Mouse (Mus musculus): Measurements from ENCODE around the gene Pcgf6. TPM values are rescaled to one million over a fixed set of nuclear protein-coding genes. Genes with fewer than 3 reads are reported as not detected.

Pcgf6 gene
- polyA plus RNA-seq, 1 experiment from 2014 or later = 31.1 TPM

DNA sequence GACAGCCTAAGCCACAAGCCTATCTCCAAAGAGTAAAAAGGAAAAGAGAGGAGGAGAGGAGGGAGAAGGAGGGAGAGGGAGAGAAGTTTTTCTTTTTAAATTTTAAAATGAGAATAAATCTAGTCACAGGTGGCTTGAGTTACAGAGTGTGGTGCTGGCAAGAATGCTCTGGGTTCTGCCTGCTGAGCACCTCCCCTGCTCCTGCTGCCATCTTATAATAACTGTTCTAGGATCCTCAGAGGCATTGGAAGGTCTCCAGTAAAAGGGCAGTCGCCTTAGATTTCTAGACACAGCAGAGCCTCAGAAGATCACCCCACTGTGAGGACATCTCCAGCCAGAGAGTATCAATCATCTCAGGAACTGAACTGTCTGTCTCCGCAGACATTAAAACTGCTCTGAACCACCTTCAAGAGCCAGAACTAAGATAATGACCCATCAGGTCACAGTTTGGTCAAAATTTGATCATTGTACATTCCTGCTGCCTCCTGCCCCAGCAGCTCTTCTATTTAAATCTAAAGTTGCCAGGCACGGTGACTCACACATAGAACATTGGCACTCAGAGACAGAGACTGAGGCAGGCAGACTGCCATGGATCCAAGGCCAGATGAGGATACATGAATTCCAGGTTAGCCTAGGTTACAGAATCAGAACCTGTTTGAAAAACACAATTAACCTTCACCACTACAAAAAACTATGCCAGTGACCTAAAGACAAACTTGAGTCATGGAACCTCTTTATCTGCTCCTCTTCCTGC, 9.8 kb downstream of the Pcgf6 start:
- H3K36me3 ChIP-seq (ENCODE audit: control insufficient read depth, insufficient read depth, low read length) = peaks cover 69% of the 10 kb centered on the region

DNA sequence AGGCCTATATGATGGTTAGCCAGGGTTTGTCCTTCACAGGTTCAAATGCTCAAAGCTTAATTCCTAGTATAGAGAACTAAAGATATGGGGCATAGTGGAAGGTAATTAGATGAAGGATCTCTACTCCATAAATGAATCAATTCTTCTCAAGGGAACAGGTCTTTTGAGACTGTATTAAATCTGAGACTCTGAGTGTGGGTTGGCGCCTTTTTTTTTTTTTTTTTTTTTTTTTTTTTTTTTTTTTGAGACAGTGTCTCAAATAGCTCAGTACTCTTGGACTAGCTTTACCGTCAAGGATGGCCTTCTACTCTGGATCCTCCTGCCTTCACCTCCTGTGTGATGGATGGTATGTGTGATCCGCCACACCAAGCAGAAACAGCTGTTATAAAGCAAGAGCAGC, 14.1 kb downstream of the Pcgf6 start:
- no peak overlapping the region for H3K9ac ChIP-seq (ENCODE audit: low read length)
- H3K27ac ChIP-seq (ENCODE audit: low read depth) = no peak overlapping the region
- H3K36me3 ChIP-seq (ENCODE audit: control insufficient read depth, insufficient read depth, low read length) = peaks cover 77% of the 10 kb centered on the region
- H3K4me2 ChIP-seq (ENCODE audit: low read length) = no peak overlapping the region
- DNase-seq (ENCODE audit: low spot score) = no peak
- no peaks in the 10 kb centered on the region for H3K4me1 ChIP-seq (replicated peaks; ENCODE audit: control insufficient read depth, insufficient read depth, low read length)
- H3K9me3 ChIP-seq (ENCODE audit: control insufficient read depth, low read length) = no peaks in the 10 kb centered on the region
- H3K27me3 ChIP-seq (replicated peaks; ENCODE audit: control insufficient read depth, insufficient read depth, low read length) = no peaks in the 10 kb centered on the region
- ATAC-seq (replicated peaks; ENCODE audit: low FRiP score, low TSS enrichment, low read depth) = no peak
- WGBS = 73% methylated on average over 3 of the region's 3 CpGs
- no peak overlapping the region for H3K4me3 ChIP-seq (ENCODE audit: low read depth, low read length)

More for the DNA sequence above, 9.8 kb downstream of the Pcgf6 start:
- Histone ChIP-seq H3K4me2 (ENCODE audit: low read length) (no peak overlapping the region), H3K27ac (ENCODE audit: low read depth) (no peak overlapping the region), H3K27me3 (replicated peaks; ENCODE audit: control insufficient read depth, insufficient read depth, low read length) (no peaks in the 10 kb centered on the region), H3K4me3 (ENCODE audit: low read depth, low read length) (no peak overlapping the region), H3K9me3 (ENCODE audit: control insufficient read depth, low read length) (no peaks in the 10 kb centered on the region), H3K9ac (ENCODE audit: low read length) (no peak overlapping the region), H3K4me1 (replicated peaks; ENCODE audit: control insufficient read depth, insufficient read depth, low read length) (no peaks in the 10 kb centered on the region)
- DNase-seq (ENCODE audit: low spot score) (no peak), ATAC-seq (replicated peaks; ENCODE audit: low FRiP score, low TSS enrichment, low read depth) (no peak)
- 80% methylated on average over 3 of the region's 3 CpGs for WGBS

DNA sequence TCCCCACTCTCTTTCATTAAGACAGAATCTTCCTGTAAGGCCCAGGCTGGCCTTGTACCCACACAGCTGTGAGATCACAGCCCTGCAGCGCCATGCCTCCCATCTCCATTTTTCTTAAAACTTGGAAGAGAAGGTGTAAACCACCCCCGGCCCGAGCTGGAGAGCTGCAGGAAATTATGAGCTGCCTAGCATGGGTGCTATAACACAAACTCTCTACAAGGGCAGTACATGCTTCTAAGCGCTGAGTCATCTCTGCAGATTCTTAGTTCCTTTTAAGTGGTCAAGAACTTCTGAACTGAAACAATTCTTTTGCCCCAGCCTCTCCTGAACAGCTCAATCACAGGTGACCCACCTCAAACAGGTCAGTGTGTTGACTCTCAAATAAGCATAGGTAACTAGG, 15.8 kb downstream of the Pcgf6 start:
- Histone ChIP-seq H3K9ac (ENCODE audit: low read length) (no peak overlapping the region), H3K4me2 (ENCODE audit: low read length) (no peak overlapping the region), H3K4me3 (ENCODE audit: low read depth, low read length) (no peak overlapping the region), H3K4me1 (replicated peaks; ENCODE audit: control insufficient read depth, insufficient read depth, low read length) (no peaks in the 10 kb centered on the region), H3K9me3 (ENCODE audit: control insufficient read depth, low read length) (no peaks in the 10 kb centered on the region), H3K27ac (ENCODE audit: low read depth) (no peak overlapping the region), H3K36me3 (ENCODE audit: control insufficient read depth, insufficient read depth, low read length) (peaks cover 64% of the 10 kb centered on the region), H3K27me3 (replicated peaks; ENCODE audit: control insufficient read depth, insufficient read depth, low read length) (no peaks in the 10 kb centered on the region)
- ATAC-seq (replicated peaks; ENCODE audit: low FRiP score, low TSS enrichment, low read depth) = no peak
- DNase-seq (ENCODE audit: low spot score) = no peak
- whole genome bisulfite sequencing = 84% methylated on average over 4 of the region's 4 CpGs

DNA sequence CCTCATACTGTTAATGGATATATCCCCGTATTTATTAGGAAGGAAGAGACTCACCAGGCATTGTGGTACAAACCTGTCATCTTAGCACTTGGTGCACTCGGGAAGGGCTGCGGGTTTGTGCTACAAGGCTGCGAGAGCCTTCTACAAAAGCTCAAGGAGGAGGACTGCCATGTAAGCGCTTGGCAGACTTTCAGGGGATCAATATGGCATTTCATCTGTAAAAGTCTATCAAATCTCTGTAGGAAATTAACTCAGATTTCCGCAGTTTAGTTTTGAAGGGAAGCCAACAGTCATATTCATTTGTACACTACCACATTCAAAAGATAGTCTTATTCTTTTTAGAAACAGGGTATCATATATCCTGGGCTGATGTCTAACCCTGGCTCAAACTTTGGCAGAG, 18.9 kb downstream of the Pcgf6 start:
- ATAC-seq (replicated peaks; ENCODE audit: low FRiP score, low TSS enrichment, low read depth) = no peak
- 89% methylated on average over 6 of the region's 6 CpGs for WGBS
- no peak overlapping the region for H3K4me2 ChIP-seq (ENCODE audit: low read length)

DNA sequence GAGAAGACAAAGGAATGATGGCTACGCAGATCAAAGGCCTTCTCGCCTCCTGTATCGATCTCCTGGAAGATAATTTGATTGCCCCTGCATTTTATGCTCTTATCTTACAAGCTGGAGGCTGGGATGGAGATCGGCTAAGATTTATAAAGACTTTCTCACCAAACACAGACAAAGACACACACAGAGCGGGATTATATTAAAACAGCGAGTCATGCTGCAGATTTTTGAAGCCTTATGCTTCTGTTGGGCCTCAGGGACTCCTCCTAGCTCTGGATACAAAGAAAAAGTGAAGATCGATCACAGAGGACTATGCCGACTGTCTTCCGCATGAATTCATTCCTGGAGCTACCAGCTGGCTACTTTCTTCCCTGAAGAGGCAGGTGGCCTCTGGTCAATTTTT, 20.9 kb downstream of the Pcgf6 start:
- Histone ChIP-seq H3K36me3 (ENCODE audit: control insufficient read depth, insufficient read depth, low read length) (peaks cover 17% of the 10 kb centered on the region), H3K4me2 (ENCODE audit: low read length) (no peak overlapping the region), H3K27ac (ENCODE audit: low read depth) (no peak overlapping the region), H3K27me3 (replicated peaks; ENCODE audit: control insufficient read depth, insufficient read depth, low read length) (no peaks in the 10 kb centered on the region), H3K9ac (ENCODE audit: low read length) (no peak overlapping the region), H3K4me3 (ENCODE audit: low read depth, low read length) (no peak overlapping the region), H3K4me1 (replicated peaks; ENCODE audit: control insufficient read depth, insufficient read depth, low read length) (no peaks in the 10 kb centered on the region), H3K9me3 (ENCODE audit: control insufficient read depth, low read length) (no peaks in the 10 kb centered on the region)
- DNase-seq (ENCODE audit: low spot score) (no peak), ATAC-seq (replicated peaks; ENCODE audit: low FRiP score, low TSS enrichment, low read depth) (no peak)
- 78% methylated on average over 9 of the region's 9 CpGs for WGBS

More for the DNA sequence above, 18.9 kb downstream of the Pcgf6 start:
- Histone ChIP-seq H3K4me1 (replicated peaks; ENCODE audit: control insufficient read depth, insufficient read depth, low read length) (no peaks in the 10 kb centered on the region), H3K36me3 (ENCODE audit: control insufficient read depth, insufficient read depth, low read length) (peaks cover 35% of the 10 kb centered on the region), H3K27me3 (replicated peaks; ENCODE audit: control insufficient read depth, insufficient read depth, low read length) (no peaks in the 10 kb centered on the region), H3K9me3 (ENCODE audit: control insufficient read depth, low read length) (no peaks in the 10 kb centered on the region), H3K9ac (ENCODE audit: low read length) (no peak overlapping the region), H3K27ac (ENCODE audit: low read depth) (no peak overlapping the region), H3K4me3 (ENCODE audit: low read depth, low read length) (no peak overlapping the region)
- no peak for DNase-seq (ENCODE audit: low spot score)

DNA sequence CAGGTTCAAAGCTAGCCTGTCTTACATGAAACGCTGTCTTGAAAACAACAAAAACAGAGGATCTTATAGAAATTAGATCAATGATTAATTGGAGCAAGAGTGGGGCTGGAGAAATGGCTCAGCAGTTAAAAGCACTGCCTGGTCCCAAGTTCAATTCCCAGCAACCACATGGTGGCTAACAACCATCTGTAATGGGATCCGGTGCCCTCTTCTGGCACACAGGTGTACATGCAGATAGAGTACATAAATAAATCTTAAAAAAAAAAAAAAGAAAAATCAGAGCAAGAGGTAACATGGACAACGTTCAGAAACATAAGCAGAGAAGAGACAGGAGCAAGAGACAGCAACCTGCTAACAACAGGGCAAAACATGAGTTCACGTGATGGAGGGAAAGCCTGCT, 24.2 kb downstream of the Pcgf6 start:
- DNase-seq (ENCODE audit: low spot score) = no peak
- no peak overlapping the region for H3K4me3 ChIP-seq (ENCODE audit: low read depth, low read length)
- no peaks in the 10 kb centered on the region for H3K36me3 ChIP-seq (ENCODE audit: control insufficient read depth, insufficient read depth, low read length)
- no peak for ATAC-seq (replicated peaks; ENCODE audit: low FRiP score, low TSS enrichment, low read depth)
- H3K4me2 ChIP-seq (ENCODE audit: low read length) = no peak overlapping the region
- WGBS = 86% methylated on average over 4 of the region's 4 CpGs
- H3K9ac ChIP-seq (ENCODE audit: low read length) = no peak overlapping the region
- no peaks in the 10 kb centered on the region for H3K4me1 ChIP-seq (replicated peaks; ENCODE audit: control insufficient read depth, insufficient read depth, low read length)
- no peaks in the 10 kb centered on the region for H3K9me3 ChIP-seq (ENCODE audit: control insufficient read depth, low read length)
- H3K27me3 ChIP-seq (replicated peaks; ENCODE audit: control insufficient read depth, insufficient read depth, low read length) = no peaks in the 10 kb centered on the region
- no peak overlapping the region for H3K27ac ChIP-seq (ENCODE audit: low read depth)

DNA sequence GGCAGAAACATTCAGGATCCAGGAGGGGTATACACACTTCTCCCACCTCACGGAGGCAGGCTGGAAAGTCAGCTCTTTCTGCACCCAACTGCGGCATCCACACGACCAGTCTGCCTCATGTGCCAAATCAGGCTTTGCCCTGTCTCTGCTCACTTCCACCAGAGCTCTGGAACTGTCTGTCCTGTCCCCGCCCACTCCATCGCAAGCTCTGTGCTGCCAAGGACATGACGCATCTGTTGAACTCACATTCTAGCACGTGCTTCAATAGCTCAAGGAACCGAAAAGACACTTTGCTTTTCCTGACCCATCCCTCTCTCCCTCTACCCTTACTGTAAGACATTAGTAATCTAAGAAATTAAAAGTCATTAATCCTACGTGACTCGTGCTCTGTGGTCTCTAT, 25.8 kb downstream of the Pcgf6 start:
- Histone ChIP-seq H3K27ac (ENCODE audit: low read depth) (no peak overlapping the region), H3K4me3 (ENCODE audit: low read depth, low read length) (no peak overlapping the region), H3K4me1 (replicated peaks; ENCODE audit: control insufficient read depth, insufficient read depth, low read length) (no peaks in the 10 kb centered on the region), H3K4me2 (ENCODE audit: low read length) (no peak overlapping the region), H3K36me3 (ENCODE audit: control insufficient read depth, insufficient read depth, low read length) (no peaks in the 10 kb centered on the region), H3K9ac (ENCODE audit: low read length) (no peak overlapping the region), H3K27me3 (replicated peaks; ENCODE audit: control insufficient read depth, insufficient read depth, low read length) (no peaks in the 10 kb centered on the region), H3K9me3 (ENCODE audit: control insufficient read depth, low read length) (no peaks in the 10 kb centered on the region)
- 62% methylated on average over 10 of the region's 10 CpGs for WGBS
- DNase-seq (ENCODE audit: low spot score) (no peak), ATAC-seq (replicated peaks; ENCODE audit: low FRiP score, low TSS enrichment, low read depth) (no peak)

DNA sequence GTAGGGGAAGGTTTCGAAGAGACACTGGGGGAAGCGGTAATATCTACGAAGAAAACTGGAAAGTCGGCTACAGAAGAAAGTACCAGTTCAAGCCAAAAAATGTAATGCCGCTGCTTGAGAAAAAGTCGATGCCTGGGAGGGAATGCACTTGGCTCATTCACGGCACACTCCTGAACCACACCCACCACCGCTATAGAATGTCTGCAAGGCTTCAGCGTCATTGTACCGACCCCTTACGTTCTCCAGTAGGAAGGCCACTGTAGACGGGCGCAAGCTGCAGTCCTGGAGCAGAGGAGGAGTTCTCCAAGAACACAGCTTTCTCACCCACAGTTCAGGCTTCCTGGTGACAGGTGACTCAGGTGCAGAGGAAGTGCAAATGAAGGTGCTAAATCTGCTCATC, 27.2 kb downstream of the Pcgf6 start:
- Histone ChIP-seq H3K36me3 (ENCODE audit: control insufficient read depth, insufficient read depth, low read length) (no peaks in the 10 kb centered on the region), H3K4me2 (ENCODE audit: low read length) (no peak overlapping the region), H3K4me1 (replicated peaks; ENCODE audit: control insufficient read depth, insufficient read depth, low read length) (no peaks in the 10 kb centered on the region), H3K27me3 (replicated peaks; ENCODE audit: control insufficient read depth, insufficient read depth, low read length) (no peaks in the 10 kb centered on the region; the same call in 1 of the 2 replicates), H3K9ac (ENCODE audit: low read length) (no peak overlapping the region), H3K9me3 (ENCODE audit: control insufficient read depth, low read length) (no peaks in the 10 kb centered on the region), H3K4me3 (ENCODE audit: low read depth, low read length) (no peak overlapping the region), H3K27ac (ENCODE audit: low read depth) (no peak overlapping the region)
- no peak for DNase-seq (ENCODE audit: low spot score)
- ATAC-seq (replicated peaks; ENCODE audit: low FRiP score, low TSS enrichment, low read depth) = no peak
- 83% methylated on average over 13 of the region's 13 CpGs for WGBS

DNA sequence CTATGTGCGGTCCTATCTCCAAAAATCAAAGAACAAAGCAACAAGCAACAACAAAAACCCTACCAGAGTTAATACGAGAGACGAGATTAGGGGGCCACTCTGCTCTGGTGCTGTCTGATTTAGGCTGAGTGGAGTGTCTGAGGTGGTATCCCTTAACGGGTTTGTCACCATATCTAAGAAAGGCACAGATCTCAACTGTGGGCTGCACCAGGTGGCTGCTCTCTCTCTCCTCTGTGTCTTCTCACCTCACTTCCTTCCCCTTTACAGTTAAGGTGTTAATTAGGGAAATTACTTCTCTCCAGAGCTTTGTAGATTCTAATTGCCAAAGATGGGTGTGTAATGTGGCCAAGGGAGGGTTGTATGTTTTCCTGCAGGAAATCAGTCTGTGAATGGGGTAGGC, 28.0 kb downstream of the Pcgf6 start:
- peaks cover 8% of the 10 kb centered on the region for H3K27me3 ChIP-seq (replicated peaks; ENCODE audit: control insufficient read depth, insufficient read depth, low read length)
- no peak overlapping the region for H3K4me3 ChIP-seq (ENCODE audit: low read depth, low read length)
- H3K4me1 ChIP-seq (replicated peaks; ENCODE audit: control insufficient read depth, insufficient read depth, low read length) = no peaks in the 10 kb centered on the region
- 76% methylated on average over 4 of the region's 4 CpGs for WGBS
- no peak overlapping the region for H3K4me2 ChIP-seq (ENCODE audit: low read length)
- DNase-seq (ENCODE audit: low spot score) (no peak), ATAC-seq (replicated peaks; ENCODE audit: low FRiP score, low TSS enrichment, low read depth) (no peak)
- no peaks in the 10 kb centered on the region for H3K36me3 ChIP-seq (ENCODE audit: control insufficient read depth, insufficient read depth, low read length)
- no peaks in the 10 kb centered on the region for H3K9me3 ChIP-seq (ENCODE audit: control insufficient read depth, low read length)
- H3K27ac ChIP-seq (ENCODE audit: low read depth) = no peak overlapping the region
- H3K9ac ChIP-seq (ENCODE audit: low read length) = no peak overlapping the region

All from intestine, embryonic 14.5 days (tissue).